Mouse (Mus musculus): ENCODE measurements around the gene Abcb6. TPM values are rescaled to one million over a fixed set of nuclear protein-coding genes. Genes with fewer than 3 reads are reported as not detected.

Abcb6 gene
- polyA plus RNA-seq, 1 experiment from 2014 or later, result 28.6 TPM

- peak within 1 kb of the TSS; percentile 86 for H3K9ac ChIP-seq
- H3K27ac ChIP-seq, result peak within 1 kb of the TSS; percentile 89
- no peaks in the 10 kb centered on the region for H3K27me3 ChIP-seq
- H3K4me1 ChIP-seq, result peaks cover 26% of the 10 kb centered on the region
- ATAC-seq, result peak; percentile 99
- H3K36me3 ChIP-seq (ENCODE audit: poor library complexity, severe bottlenecking), result peaks cover 33% of the 10 kb centered on the region
- under 1% methylated on average over 53 of the region's 56 CpGs for WGBS
- H3K9me3 ChIP-seq (replicated peaks), result no peaks in the 10 kb centered on the region
- peak within 1 kb of the TSS; percentile 93 for H3K4me2 ChIP-seq
- H3K4me3 ChIP-seq, result peak within 1 kb of the TSS; percentile 67
Measured at GRCm38 (mm10) chr1:75191622-75192402, 11.6 kb upstream of the Abcb6 start, which contains the start of the genes Ankzf1 and Atg9a. Gene Ankzf1 (plus strand): TSS chr1:75192151. Gene Atg9a (minus strand): TSS chr1:75192196.

GRCm38 (mm10) chr1:75191258-75191621, 11.0 kb upstream of the Abcb6 start:
- no peak for ATAC-seq
- Histone ChIP-seq H3K27ac (peak overlapping the region; percentile 89), H3K9me3 (replicated peaks) (no peaks in the 10 kb centered on the region), H3K9ac (peak overlapping the region; percentile 84), H3K27me3 (no peaks in the 10 kb centered on the region), H3K4me3 (peak overlapping the region; percentile 67), H3K4me2 (peak overlapping the region; percentile 93), H3K36me3 (ENCODE audit: poor library complexity, severe bottlenecking) (peaks cover 33% of the 10 kb centered on the region), H3K4me1 (peaks cover 26% of the 10 kb centered on the region)
- WGBS, result 43% methylated on average over 5 of the region's 5 CpGs

GRCm38 (mm10) chr1:75190577-75190976, 10.4 kb upstream of the Abcb6 start:
- Histone ChIP-seq H3K27me3 (no peaks in the 10 kb centered on the region), H3K27ac (no peak overlapping the region), H3K4me3 (peak overlapping the region; percentile 67; the same call in 1 of the 2 replicates), H3K4me1 (peaks cover 26% of the 10 kb centered on the region), H3K4me2 (peak overlapping the region; percentile 93), H3K36me3 (ENCODE audit: poor library complexity, severe bottlenecking) (peaks cover 33% of the 10 kb centered on the region), H3K9ac (0 out of 2 replicates have a peak overlapping the region, but pooled peaks have one; percentile 84), H3K9me3 (replicated peaks) (no peaks in the 10 kb centered on the region)
- no peak for ATAC-seq
- 77% methylated on average over 2 of the region's 2 CpGs for WGBS

GRCm38 (mm10) chr1:75187914-75188483, 7.8 kb upstream of the Abcb6 start:
- Histone ChIP-seq H3K9me3 (replicated peaks) (no peaks in the 10 kb centered on the region), H3K36me3 (ENCODE audit: poor library complexity, severe bottlenecking) (peaks cover 52% of the 10 kb centered on the region), H3K4me2 (no peak overlapping the region), H3K4me1 (peaks cover 19% of the 10 kb centered on the region), H3K27ac (no peak overlapping the region), H3K4me3 (no peak overlapping the region), H3K9ac (no peak overlapping the region), H3K27me3 (no peaks in the 10 kb centered on the region)
- no peak for ATAC-seq
- 89% methylated on average over 2 of the region's 2 CpGs for WGBS

GRCm38 (mm10) chr1:75187126-75187525, 6.9 kb upstream of the Abcb6 start:
- no peak overlapping the region for H3K4me2 ChIP-seq
- peaks cover 60% of the 10 kb centered on the region for H3K36me3 ChIP-seq (ENCODE audit: poor library complexity, severe bottlenecking)
- no peak for ATAC-seq
- H3K9me3 ChIP-seq (replicated peaks), result no peaks in the 10 kb centered on the region
- no peak overlapping the region for H3K4me3 ChIP-seq
- H3K4me1 ChIP-seq, result peaks cover 13% of the 10 kb centered on the region
- no peak overlapping the region for H3K9ac ChIP-seq
- no peaks in the 10 kb centered on the region for H3K27me3 ChIP-seq
- H3K27ac ChIP-seq, result no peak overlapping the region

- no peak for ATAC-seq
- Histone ChIP-seq H3K4me3 (no peak overlapping the region), H3K9me3 (replicated peaks) (no peaks in the 10 kb centered on the region), H3K9ac (no peak overlapping the region), H3K4me1 (peaks cover 9% of the 10 kb centered on the region), H3K4me2 (no peak overlapping the region), H3K36me3 (ENCODE audit: poor library complexity, severe bottlenecking) (peaks cover 71% of the 10 kb centered on the region), H3K27ac (no peak overlapping the region), H3K27me3 (no peaks in the 10 kb centered on the region)
- 95% methylated on average over 11 of the region's 11 CpGs for WGBS
Measured at GRCm38 (mm10) chr1:75185495-75185894, 5.3 kb upstream of the Abcb6 start.

GRCm38 (mm10) chr1:75182160-75182559, 2.0 kb upstream of the Abcb6 start:
- no peak for ATAC-seq
- no peak overlapping the region for H3K9ac ChIP-seq
- peaks cover 28% of the 10 kb centered on the region for H3K4me1 ChIP-seq
- H3K4me3 ChIP-seq, result no peak overlapping the region
- peaks cover 67% of the 10 kb centered on the region for H3K36me3 ChIP-seq (ENCODE audit: poor library complexity, severe bottlenecking)
- H3K9me3 ChIP-seq (replicated peaks), result no peaks in the 10 kb centered on the region
- WGBS, result 79% methylated on average over 4 of the region's 4 CpGs
- H3K27ac ChIP-seq, result no peak overlapping the region
- H3K4me2 ChIP-seq, result no peak overlapping the region
- H3K27me3 ChIP-seq, result no peaks in the 10 kb centered on the region

GRCm38 (mm10) chr1:75181377-75181870, 1.2 kb upstream of the Abcb6 start:
- H3K4me3 ChIP-seq, result no peak overlapping the region
- peaks cover 28% of the 10 kb centered on the region for H3K4me1 ChIP-seq
- no peak overlapping the region for H3K4me2 ChIP-seq
- peaks cover 67% of the 10 kb centered on the region for H3K36me3 ChIP-seq (ENCODE audit: poor library complexity, severe bottlenecking)
- 85% methylated on average over 4 of the region's 4 CpGs for whole genome bisulfite sequencing
- H3K27ac ChIP-seq, result no peak overlapping the region
- ATAC-seq, result no peak
- H3K27me3 ChIP-seq, result no peaks in the 10 kb centered on the region
- no peaks in the 10 kb centered on the region for H3K9me3 ChIP-seq (replicated peaks)
- H3K9ac ChIP-seq, result no peak overlapping the region

- Histone ChIP-seq H3K9me3 (replicated peaks) (no peaks in the 10 kb centered on the region), H3K27me3 (no peaks in the 10 kb centered on the region), H3K4me2 (peak overlapping the region; percentile 97), H3K4me3 (peak overlapping the region; percentile 59), H3K4me1 (peaks cover 28% of the 10 kb centered on the region), H3K9ac (no peak overlapping the region), H3K36me3 (ENCODE audit: poor library complexity, severe bottlenecking) (peaks cover 67% of the 10 kb centered on the region), H3K27ac (no peak overlapping the region)
- ATAC-seq, result no peak
- 34% methylated on average over 7 of the region's 7 CpGs for WGBS
Measured at GRCm38 (mm10) chr1:75180741-75181140, 549 bp upstream of the Abcb6 start.

GRCm38 (mm10) chr1:75179334-75180104, 673 bp downstream of the Abcb6 start:
- peak overlapping the region; percentile 97 for H3K4me2 ChIP-seq
- no peaks in the 10 kb centered on the region for H3K27me3 ChIP-seq
- no peak; the same call in none of the 2 replicates for ATAC-seq
- peak overlapping the region; percentile 59 for H3K4me3 ChIP-seq
- H3K9me3 ChIP-seq (replicated peaks), result no peaks in the 10 kb centered on the region
- H3K4me1 ChIP-seq, result peaks cover 28% of the 10 kb centered on the region
- H3K36me3 ChIP-seq (ENCODE audit: poor library complexity, severe bottlenecking), result peaks cover 66% of the 10 kb centered on the region
- H3K9ac ChIP-seq, result peak overlapping the region; percentile 73
- peak overlapping the region; percentile 40; the same call in 1 of the 2 replicates for H3K27ac ChIP-seq
- 9% methylated on average over 23 of the region's 23 CpGs for WGBS

GRCm38 (mm10) chr1:75168472-75169464, 11.4 kb downstream of the Abcb6 start, which contains the start of gene Zfand2b:
Gene Zfand2b (plus strand): TSS chr1:75168646.
- 1% methylated on average over 51 of the region's 59 CpGs for WGBS
- H3K4me3 ChIP-seq, result peak within 1 kb of the TSS; percentile 76
- no peaks in the 10 kb centered on the region for H3K27me3 ChIP-seq
- H3K9ac ChIP-seq, result peak within 1 kb of the TSS; percentile 70
- peaks cover 39% of the 10 kb centered on the region for H3K36me3 ChIP-seq (ENCODE audit: poor library complexity, severe bottlenecking)
- peak within 1 kb of the TSS; percentile 69 for H3K4me2 ChIP-seq
- ATAC-seq, result peak; percentile 97
- H3K4me1 ChIP-seq, result peaks cover 8% of the 10 kb centered on the region
- no peaks in the 10 kb centered on the region for H3K9me3 ChIP-seq (replicated peaks)
- peak within 1 kb of the TSS; percentile 89 for H3K27ac ChIP-seq
